Mouse (Mus musculus): ENCODE data around the gene Tmsb15a. TPM values are rescaled to one million over a fixed set of nuclear protein-coding genes. Genes with fewer than 3 reads are reported as not detected.

Tmsb15a gene
- polyA plus RNA-seq, 1 experiment: 0.25 TPM

GRCm38 (mm10) chrX:135704349-135704748 lies 20.7 kb downstream of the Tmsb15a start:
- Histone ChIP-seq H3K4me3 (no peak overlapping the region), H3K36me3 (ENCODE audit: control insufficient read depth, insufficient read depth) (no peaks in the 10 kb centered on the region), H3K79me2 (ENCODE audit: control insufficient read depth, insufficient read depth) (no peaks in the 10 kb centered on the region)

DNA sequence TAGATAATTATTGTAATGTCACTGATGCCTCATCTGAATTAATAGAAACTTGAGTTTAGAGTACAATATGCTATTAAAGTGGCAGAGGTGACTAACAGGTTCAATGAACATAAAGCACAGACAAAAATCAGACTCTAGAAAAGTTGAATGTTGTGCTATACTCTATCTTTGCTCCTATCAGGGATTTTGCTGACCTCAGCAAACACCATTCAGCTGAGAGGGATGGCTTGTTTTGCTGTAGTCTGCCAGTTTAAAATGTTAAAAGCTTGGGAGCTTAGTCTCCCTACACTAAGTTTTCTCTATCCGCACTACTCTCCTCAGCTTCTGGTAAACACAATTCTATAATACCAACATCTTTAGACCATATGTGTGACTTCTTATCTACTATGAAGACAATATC lies 21.9 kb downstream of the Tmsb15a start:
- no peak overlapping the region for H3ac ChIP-seq (ENCODE audit: control insufficient read depth, insufficient read length)
- no peak overlapping the region for H3K4me2 ChIP-seq (ENCODE audit: low read depth)
- no peaks in the 10 kb centered on the region for H3K36me3 ChIP-seq (ENCODE audit: control insufficient read depth, insufficient read depth)
- no peak overlapping the region for H3K4me3 ChIP-seq
- no peak for TF ChIP-seq SRF (IDR thresholded peaks at IDR 0.05; ENCODE audit: control insufficient read depth, insufficient read length, low read depth)
- H3K79me2 ChIP-seq (ENCODE audit: control insufficient read depth, insufficient read depth): no peaks in the 10 kb centered on the region
- H3K27me3 ChIP-seq (ENCODE audit: control insufficient read depth, insufficient read depth, insufficient read length): no peaks in the 10 kb centered on the region

More at GRCm38 (mm10) chrX:135704349-135704748, 20.7 kb downstream of the Tmsb15a start:
- Histone ChIP-seq H3ac (ENCODE audit: control insufficient read depth, insufficient read length) (no peak overlapping the region), H3K27me3 (ENCODE audit: control insufficient read depth, insufficient read depth, insufficient read length) (no peaks in the 10 kb centered on the region), H3K4me2 (ENCODE audit: low read depth) (no peak overlapping the region)
- TF ChIP-seq MYOG (IDR thresholded peaks at IDR 0.05; ENCODE audit: control insufficient read depth in 1 of 3, insufficient read depth in 1 of 3, insufficient read length in 2 of 3, low read depth in 2 of 3): no peak
- no peak for TF ChIP-seq POLR2A (IDR thresholded peaks at IDR 0.05; ENCODE audit: insufficient read length, low read depth)

GRCm38 (mm10) chrX:135693633-135694032 lies 31.4 kb downstream of the Tmsb15a start, which contains the start of gene Tcp11x2:
Gene Tcp11x2, minus strand, starts transcription at chrX:135693790.
- TF ChIP-seq POLR2A (IDR thresholded peaks at IDR 0.05; ENCODE audit: insufficient read length, low read depth) (no peak), CEBPB (IDR thresholded peaks at IDR 0.05; ENCODE audit: insufficient read depth, poor library complexity, severe bottlenecking) (no peak), MAX (IDR thresholded peaks at IDR 0.05; ENCODE audit: low read depth) (no peak), REST (IDR thresholded peaks at IDR 0.05; ENCODE audit: insufficient read depth, insufficient read length) (no peak), E2F4 (IDR thresholded peaks at IDR 0.05; ENCODE audit: insufficient read depth) (no peak), TCF3 (IDR thresholded peaks at IDR 0.05; ENCODE audit: insufficient read length, low read depth) (no peak), POLR2AphosphoS2 (IDR thresholded peaks at IDR 0.05; ENCODE audit: insufficient read length, low read depth) (no peak)
- H3K27me3 ChIP-seq (ENCODE audit: control insufficient read depth, insufficient read depth, insufficient read length): no peaks in the 10 kb centered on the region

DNA sequence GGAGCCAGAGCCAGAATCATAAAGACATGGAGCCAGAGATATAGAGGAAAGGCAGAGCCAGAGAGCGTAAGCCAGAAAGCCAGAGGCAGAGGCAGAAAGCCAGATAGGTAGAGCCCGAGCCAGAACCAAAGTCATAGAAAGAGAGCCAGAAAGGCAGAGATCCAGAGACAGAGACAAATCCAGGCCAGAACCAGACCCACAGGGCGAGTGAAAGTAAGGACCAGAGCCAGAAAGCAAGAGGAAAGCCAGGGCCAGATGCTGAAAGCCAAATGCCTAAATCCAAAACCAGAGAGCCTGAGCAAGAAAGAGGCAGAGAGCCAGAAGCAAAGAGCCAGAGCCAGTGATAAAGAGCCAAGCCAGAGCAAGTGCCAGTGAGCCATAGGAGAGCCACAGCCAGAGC lies 37.3 kb downstream of the Tmsb15a start:
- H3ac ChIP-seq (ENCODE audit: control insufficient read depth, insufficient read length): no peak overlapping the region
- no peak for TF ChIP-seq POLR2AphosphoS2 (IDR thresholded peaks at IDR 0.05; ENCODE audit: insufficient read length, low read depth)
- TF ChIP-seq CEBPB (IDR thresholded peaks at IDR 0.05; ENCODE audit: insufficient read depth, poor library complexity, severe bottlenecking): no peak
- TF ChIP-seq MAX (IDR thresholded peaks at IDR 0.05; ENCODE audit: low read depth): no peak
- no peak for TF ChIP-seq TCF12 (IDR thresholded peaks at IDR 0.05; ENCODE audit: insufficient read depth, poor library complexity, severe bottlenecking)
- TF ChIP-seq POLR2A (IDR thresholded peaks at IDR 0.05; ENCODE audit: insufficient read length, low read depth): no peak
- no peak for TF ChIP-seq E2F4 (IDR thresholded peaks at IDR 0.05; ENCODE audit: insufficient read depth)
- no peak for TF ChIP-seq MYOD1 (IDR thresholded peaks at IDR 0.05; ENCODE audit: control insufficient read depth in 1 of 3, insufficient read length in 2 of 3, low read depth in 2 of 3)
- TF ChIP-seq REST (IDR thresholded peaks at IDR 0.05; ENCODE audit: insufficient read depth, insufficient read length): no peak
- TF ChIP-seq TCF3 (IDR thresholded peaks at IDR 0.05; ENCODE audit: insufficient read length, low read depth): no peak
- TF ChIP-seq SRF (IDR thresholded peaks at IDR 0.05; ENCODE audit: control insufficient read depth, insufficient read length, low read depth): no peak
- no peak for TF ChIP-seq MYOG (IDR thresholded peaks at IDR 0.05; ENCODE audit: control insufficient read depth in 1 of 3, insufficient read depth in 1 of 3, insufficient read length in 2 of 3, low read depth in 2 of 3)
- TF ChIP-seq USF1 (IDR thresholded peaks at IDR 0.05; ENCODE audit: low read depth): no peak
- H3K36me3 ChIP-seq (ENCODE audit: control insufficient read depth, insufficient read depth): no peaks in the 10 kb centered on the region
- H3K4me2 ChIP-seq (ENCODE audit: low read depth): no peak overlapping the region
- H3K79me2 ChIP-seq (ENCODE audit: control insufficient read depth, insufficient read depth): no peaks in the 10 kb centered on the region
- H3K27me3 ChIP-seq (ENCODE audit: control insufficient read depth, insufficient read depth, insufficient read length): no peaks in the 10 kb centered on the region
- H3K4me3 ChIP-seq: no peak overlapping the region

More at GRCm38 (mm10) chrX:135693633-135694032, 31.4 kb downstream of the Tmsb15a start, which contains the start of gene Tcp11x2:
- H3ac ChIP-seq (ENCODE audit: control insufficient read depth, insufficient read length): no peak within 1 kb of the TSS
- H3K4me3 ChIP-seq: no peak within 1 kb of the TSS
- peak within 1 kb of the TSS; percentile 9 for H3K4me2 ChIP-seq (ENCODE audit: low read depth)
- H3K36me3 ChIP-seq (ENCODE audit: control insufficient read depth, insufficient read depth): no peaks in the 10 kb centered on the region
- H3K79me2 ChIP-seq (ENCODE audit: control insufficient read depth, insufficient read depth): no peaks in the 10 kb centered on the region

DNA sequence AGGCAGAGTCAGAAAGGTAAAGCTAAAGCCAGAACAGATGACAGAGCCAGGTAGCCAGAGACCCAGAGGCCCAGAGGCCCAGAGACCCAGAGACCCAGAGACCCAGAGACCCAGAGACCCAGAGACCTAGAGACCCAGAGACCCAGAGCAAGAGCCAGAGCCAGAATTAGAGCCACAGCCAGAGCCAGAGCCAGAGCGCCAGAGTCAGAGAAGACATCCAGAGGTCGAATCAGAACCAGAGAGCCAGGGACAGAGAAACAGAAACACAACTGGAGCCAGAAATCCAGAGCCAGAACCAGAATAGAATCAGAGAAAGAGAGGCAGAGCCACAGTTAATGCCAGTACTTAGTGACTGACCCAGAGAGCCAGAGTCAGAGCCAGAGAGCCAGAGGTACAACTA lies 43.2 kb downstream of the Tmsb15a start:
- Histone ChIP-seq H3K36me3 (ENCODE audit: control insufficient read depth, insufficient read depth) (no peaks in the 10 kb centered on the region), H3K4me2 (ENCODE audit: low read depth) (no peak overlapping the region), H3ac (ENCODE audit: control insufficient read depth, insufficient read length) (no peak overlapping the region), H3K79me2 (ENCODE audit: control insufficient read depth, insufficient read depth) (no peaks in the 10 kb centered on the region), H3K4me3 (no peak overlapping the region), H3K27me3 (ENCODE audit: control insufficient read depth, insufficient read depth, insufficient read length) (no peaks in the 10 kb centered on the region)
- TF ChIP-seq REST (IDR thresholded peaks at IDR 0.05; ENCODE audit: insufficient read depth, insufficient read length) (no peak), MYOD1 (IDR thresholded peaks at IDR 0.05; ENCODE audit: control insufficient read depth in 1 of 3, insufficient read length in 2 of 3, low read depth in 2 of 3) (no peak), TCF12 (IDR thresholded peaks at IDR 0.05; ENCODE audit: insufficient read depth, poor library complexity, severe bottlenecking) (no peak), TCF3 (IDR thresholded peaks at IDR 0.05; ENCODE audit: insufficient read length, low read depth) (no peak), POLR2A (IDR thresholded peaks at IDR 0.05; ENCODE audit: insufficient read length, low read depth) (no peak), CEBPB (IDR thresholded peaks at IDR 0.05; ENCODE audit: insufficient read depth, poor library complexity, severe bottlenecking) (no peak), MAX (IDR thresholded peaks at IDR 0.05; ENCODE audit: low read depth) (no peak), USF1 (IDR thresholded peaks at IDR 0.05; ENCODE audit: low read depth) (no peak), SRF (IDR thresholded peaks at IDR 0.05; ENCODE audit: control insufficient read depth, insufficient read length, low read depth) (no peak), E2F4 (IDR thresholded peaks at IDR 0.05; ENCODE audit: insufficient read depth) (no peak), MYOG (IDR thresholded peaks at IDR 0.05; ENCODE audit: control insufficient read depth in 1 of 3, insufficient read depth in 1 of 3, insufficient read length in 2 of 3, low read depth in 2 of 3) (no peak), POLR2AphosphoS2 (IDR thresholded peaks at IDR 0.05; ENCODE audit: insufficient read length, low read depth) (no peak)

Other genes with a start within 250 kb of the Tmsb15a start
- not detected for gene AV320801, start 230.7 kb downstream of the Tmsb15a start, polyA plus RNA-seq (2012; fragmentation: generic; extraction: Trizol)
- 6.9 TPM for gene Nxf7, start 126.5 kb downstream of the Tmsb15a start, polyA plus RNA-seq (2012; fragmentation: generic; extraction: Trizol)
- 0.04 TPM for gene Prame, start 97.6 kb downstream of the Tmsb15a start, polyA plus RNA-seq (2012; fragmentation: generic; extraction: Trizol)
- 1.5 TPM for gene Tcp11x2, start 31.5 kb downstream of the Tmsb15a start, polyA plus RNA-seq (2012; fragmentation: generic; extraction: Trizol)
- 1.7 TPM for gene Armcx5, start 17.5 kb upstream of the Tmsb15a start, polyA plus RNA-seq (2012; fragmentation: generic; extraction: Trizol)
- 5.8 TPM for gene Gprasp1, start 17.5 kb upstream of the Tmsb15a start, polyA plus RNA-seq (2012; fragmentation: generic; extraction: Trizol)
- gene Bhlhb9, start 72.3 kb upstream of the Tmsb15a start, polyA plus RNA-seq (2012; fragmentation: generic; extraction: Trizol): 0.41 TPM
- 0.14 TPM for gene Gprasp2, start 113.8 kb upstream of the Tmsb15a start, polyA plus RNA-seq (2012; fragmentation: generic; extraction: Trizol)

All from myocyte (in vitro differentiated cells).